Mouse (Mus musculus): ENCODE measurements around the gene Rft1. TPM values are rescaled to one million over a fixed set of nuclear protein-coding genes. Genes with fewer than 3 reads are reported as not detected.

The Rft1 gene
- total and polyA plus RNA-seq, 3 experiments, result 9.1 to 11.3 TPM; not detected in 1

- no peak for TF ChIP-seq USF1 (IDR thresholded peaks at IDR 0.05; ENCODE audit: low read depth, low read length)
- no peak for TF ChIP-seq ZC3H11A (IDR thresholded peaks at IDR 0.05; ENCODE audit: low read depth, low read length)
- no peak for TF ChIP-seq MAFK (IDR thresholded peaks at IDR 0.05; ENCODE audit: borderline replicate concordance, low read depth, low read length)
- TF ChIP-seq POLR2AphosphoS2 (IDR thresholded peaks at IDR 0.05; ENCODE audit: low read length), result peak; percentile 83; the same call in 1 of the 2 replicates
Measured at GRCm38 (mm10) chr14:30653943-30654659, at the start of gene Rft1 (continued).

GRCm38 (mm10) chr14:30606817-30607216, 47.3 kb upstream of the Rft1 start:
- H3K4me1 ChIP-seq (ENCODE audit: control insufficient read depth in 1 of 2, insufficient read depth in 2 of 2, low read length in 2 of 2), result peaks cover 2 to 6% of the 10 kb centered on the region in 2 experiments; a peak in 3 of 4 replicates
- no peaks in the 10 kb centered on the region for H3K9me3 ChIP-seq (replicated peaks; ENCODE audit: insufficient read depth, low read length)
- no peak for DNase-seq (ENCODE audit: low read depth, low spot score)
- TF ChIP-seq CHD1 (IDR thresholded peaks at IDR 0.05; ENCODE audit: low read depth, low read length) (no peak), ZNF384 (IDR thresholded peaks at IDR 0.05; ENCODE audit: low read depth, low read length) (no peak), NELFE (IDR thresholded peaks at IDR 0.05; ENCODE audit: low read depth, low read length) (no peak), CTCF (IDR thresholded peaks at IDR 0.05 in 2 of 3, conservative IDR thresholded peaks at IDR 0.05 in 1 of 3; ENCODE audit: control insufficient read depth in 1 of 3, insufficient read depth in 1 of 3, low read depth in 2 of 3, low read length in 3 of 3, poor library complexity in 1 of 3, severe bottlenecking in 1 of 3) (no peak), UBTF (IDR thresholded peaks at IDR 0.05; ENCODE audit: borderline replicate concordance, insufficient read depth, low read depth, low read length) (no peak), MAFK (IDR thresholded peaks at IDR 0.05; ENCODE audit: borderline replicate concordance, low read depth, low read length) (no peak), E2F4 (IDR thresholded peaks at IDR 0.05; ENCODE audit: borderline replicate concordance, low read depth, low read length) (no peak), MAX (IDR thresholded peaks at IDR 0.05; ENCODE audit: low read length) (no peak), NRF1 (IDR thresholded peaks at IDR 0.05; ENCODE audit: insufficient read depth, low read depth, low read length, poor library complexity, severe bottlenecking) (no peak), GATA1 (IDR thresholded peaks at IDR 0.05; ENCODE audit: low read depth, low read length) (no peak), USF2 (IDR thresholded peaks at IDR 0.05; ENCODE audit: borderline replicate concordance in 1 of 2, insufficient read depth in 1 of 2, low read depth in 1 of 2, low read length in 2 of 2) (no peak), BHLHE40 (IDR thresholded peaks at IDR 0.05; ENCODE audit: borderline replicate concordance, low read depth, low read length) (no peak), MYC (IDR thresholded peaks at IDR 0.05; ENCODE audit: low read depth, low read length) (no peak), ZKSCAN1 (IDR thresholded peaks at IDR 0.05; ENCODE audit: low read depth, low read length) (no peak), RAD21 (IDR thresholded peaks at IDR 0.05; ENCODE audit: low read depth, low read length) (no peak)
- no peaks in the 10 kb centered on the region for H3K27me3 ChIP-seq (ENCODE audit: control insufficient read depth in 1 of 2, insufficient read depth in 2 of 2, low read length in 2 of 2)
- H3K79me2 ChIP-seq (ENCODE audit: control insufficient read depth, insufficient read depth, low read length, poor library complexity), result no peaks in the 10 kb centered on the region; the same call in 1 of the 2 replicates
- peaks cover 3 to 11% of the 10 kb centered on the region in 2 experiments for H3K36me3 ChIP-seq (ENCODE audit: control insufficient read depth in 1 of 2, insufficient read depth in 2 of 2, low read length in 2 of 2)
- no peak overlapping the region for H3K27ac ChIP-seq (ENCODE audit: control insufficient read depth, low read depth, low read length)
- H3K4me3 ChIP-seq (ENCODE audit: control insufficient read depth in 1 of 2, insufficient read depth in 1 of 2, low read depth in 2 of 2, low read length in 2 of 2), result no peak overlapping the region
- H3K9ac ChIP-seq (ENCODE audit: control insufficient read depth, low read depth, low read length, poor library complexity, severe bottlenecking), result no peak overlapping the region
